Mouse (Mus musculus) liver, postnatal 0 days (tissue): ENCODE data around the gene Gpr87. TPM values are rescaled to one million over a fixed set of nuclear protein-coding genes. Genes with fewer than 3 reads are reported as not detected.
A peak's percentile ranks its signal among the peaks of the same experiment; 100 is the strongest.

ENCODE experiments used
- ATAC-seq: fragments of 200-750 bp; cut with Nextera tagmentation; 2 replicates; pipeline ENCODE4 v1.8.0; 2017; ENCODE audit warnings: mild to moderate bottlenecking, moderate library complexity
- DNase-seq: peaks from one replicate; pipeline ENCODE4 v3.0.0-alpha.2; 2016
- H3K27ac ChIP-seq: fragments of 300-500 bp; sonication (generic); 2 replicates; pipeline ENCODE4 v1.5.1; 2014; ENCODE audit warnings: antibody characterized with exemption, moderate library complexity, mild to moderate bottlenecking, low read depth
- H3K27me3 ChIP-seq: fragments of 300-500 bp; sonication (generic); 2 replicates; pipeline ENCODE4 v1.6.1; 2014; ENCODE audit warnings: low read length, control low read depth, mixed read lengths; ENCODE audit not compliant: insufficient read depth
- H3K36me3 ChIP-seq: fragments of 300-500 bp; sonication (generic); replicated peaks from 2 replicates; pipeline ENCODE4 v1.6.1; 2014; ENCODE audit warnings: mild to moderate bottlenecking, control low read depth, low read length, moderate library complexity, mixed read lengths; ENCODE audit not compliant: insufficient read depth
- H3K4me1 ChIP-seq: fragments of 300-500 bp; sonication (generic); 2 replicates; pipeline ENCODE4 v1.6.1; 2014; ENCODE audit warnings: antibody characterized with exemption, mild to moderate bottlenecking, control low read depth; ENCODE audit not compliant: insufficient read depth
- H3K4me2 ChIP-seq: fragments of 300-500 bp; sonication (generic); 2 replicates; pipeline ENCODE4 v1.6.1; 2014; ENCODE audit warnings: low read depth, mild to moderate bottlenecking, low read length, moderate library complexity, mixed read lengths
- H3K4me3 ChIP-seq: fragments of 300-500 bp; sonication (generic); 2 replicates; pipeline ENCODE4 v1.5.1; 2014; ENCODE audit warnings: low read depth, low read length
- H3K9ac ChIP-seq: fragments of 300-500 bp; sonication (generic); replicated peaks from 2 replicates; pipeline ENCODE4 v1.6.1; 2014; ENCODE audit warnings: mild to moderate bottlenecking, moderate library complexity
- H3K9me3 ChIP-seq: fragments of 300-500 bp; sonication (generic); 2 replicates; pipeline ENCODE4 v1.6.1; 2016; ENCODE audit warnings: mild to moderate bottlenecking, control low read depth, low read length, mixed read lengths
- CTCF ChIP-seq: sonication (generic); IDR thresholded peaks from 2 replicates; pipeline ENCODE4 v1.5.1; 2016; ENCODE audit warnings: antibody characterized with exemption, low read depth
- EP300 ChIP-seq: IDR thresholded peaks from 2 replicates; pipeline ENCODE4 v1.6.1; 2016; ENCODE audit warnings: antibody characterized with exemption, low read depth, mild to moderate bottlenecking
- WGBS: fragments of 180-500 bp; shearing (Covaris S2); extraction: QIAGEN DNeasy Blood & Tissue Kit; methylation state at CpG from one replicate; pipeline ENCODE4 v1.1.7; 2014; ENCODE audit not compliant: insufficient replicate concordance; 5-methylcytosine and 5-hydroxymethylcytosine counted together
- polyA plus RNA-seq: library from polyadenylated mRNA; unstranded; fragments of >200 nt; fragmentation: Nextera tagmentation; extraction: Ambion mirVana; gene quantifications from 2 replicates; pipeline ENCODE4 v1.2.1, GENCODE M21; 2015

Gene Gpr87
- polyA plus RNA-seq, 1 experiment from 2014 or later: not detected

GRCm38 (mm10) chr3:59176871-59177270, 18.0 kb downstream of the Gpr87 start:
- H3K4me2 ChIP-seq: no peak overlapping the region
- no peak for TF ChIP-seq CTCF
- no peak for TF ChIP-seq EP300
- 63% methylated on average over 5 of the region's 5 CpGs for WGBS
- H3K27me3 ChIP-seq: no peaks in the 10 kb centered on the region
- H3K9ac ChIP-seq: no peak overlapping the region
- no peak overlapping the region for H3K27ac ChIP-seq
- no peaks in the 10 kb centered on the region for H3K36me3 ChIP-seq
- H3K9me3 ChIP-seq: no peaks in the 10 kb centered on the region
- ATAC-seq (no peak), DNase-seq (no peak)
- H3K4me1 ChIP-seq: peaks cover 7% of the 10 kb centered on the region; the same call in 1 of the 2 replicates
- H3K4me3 ChIP-seq: no peak overlapping the region

DNA sequence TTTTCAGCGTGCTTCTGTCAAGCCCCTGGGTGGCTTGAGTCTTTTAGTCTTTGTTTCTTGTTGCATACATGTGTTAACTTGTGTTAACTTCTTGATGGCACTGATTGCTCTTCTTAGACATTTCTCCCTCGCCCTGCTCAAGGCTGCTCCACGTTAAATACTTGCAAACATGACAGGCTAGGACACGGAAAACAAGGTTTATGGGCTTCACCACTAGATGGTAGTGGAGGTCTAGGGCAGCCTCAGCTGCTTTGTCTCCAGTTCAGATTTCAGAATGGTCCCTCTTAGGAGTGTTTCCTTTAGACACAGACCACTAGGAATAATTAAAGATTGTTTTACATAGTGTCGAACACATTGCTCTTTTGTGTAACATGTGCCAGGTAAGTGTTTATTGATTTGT, 19.7 kb downstream of the Gpr87 start:
- Histone ChIP-seq H3K27ac (no peak overlapping the region), H3K4me2 (no peak overlapping the region), H3K9ac (no peak overlapping the region), H3K27me3 (no peaks in the 10 kb centered on the region), H3K4me3 (no peak overlapping the region), H3K4me1 (peaks cover 7% of the 10 kb centered on the region; the same call in 1 of the 2 replicates), H3K9me3 (no peaks in the 10 kb centered on the region), H3K36me3 (no peaks in the 10 kb centered on the region)
- ATAC-seq (no peak), DNase-seq (peak; percentile 51)
- 29% methylated on average over 5 of the region's 5 CpGs for WGBS
- TF ChIP-seq CTCF: peak; percentile 91
- no peak for TF ChIP-seq EP300

- peak; percentile 47 for TF ChIP-seq CTCF
- no peak for TF ChIP-seq EP300
- Histone ChIP-seq H3K9me3 (no peaks in the 10 kb centered on the region), H3K4me1 (peaks cover 7% of the 10 kb centered on the region; the same call in 1 of the 2 replicates), H3K36me3 (no peaks in the 10 kb centered on the region), H3K27ac (no peak overlapping the region), H3K4me3 (no peak overlapping the region), H3K4me2 (no peak overlapping the region; the same call in 1 of the 2 replicates), H3K27me3 (no peaks in the 10 kb centered on the region), H3K9ac (no peak overlapping the region)
- ATAC-seq (no peak), DNase-seq (no peak)
- 48% methylated on average over 6 of the region's 6 CpGs for WGBS
Observed at GRCm38 (mm10) chr3:59174426-59175154, 20.3 kb downstream of the Gpr87 start.

DNA sequence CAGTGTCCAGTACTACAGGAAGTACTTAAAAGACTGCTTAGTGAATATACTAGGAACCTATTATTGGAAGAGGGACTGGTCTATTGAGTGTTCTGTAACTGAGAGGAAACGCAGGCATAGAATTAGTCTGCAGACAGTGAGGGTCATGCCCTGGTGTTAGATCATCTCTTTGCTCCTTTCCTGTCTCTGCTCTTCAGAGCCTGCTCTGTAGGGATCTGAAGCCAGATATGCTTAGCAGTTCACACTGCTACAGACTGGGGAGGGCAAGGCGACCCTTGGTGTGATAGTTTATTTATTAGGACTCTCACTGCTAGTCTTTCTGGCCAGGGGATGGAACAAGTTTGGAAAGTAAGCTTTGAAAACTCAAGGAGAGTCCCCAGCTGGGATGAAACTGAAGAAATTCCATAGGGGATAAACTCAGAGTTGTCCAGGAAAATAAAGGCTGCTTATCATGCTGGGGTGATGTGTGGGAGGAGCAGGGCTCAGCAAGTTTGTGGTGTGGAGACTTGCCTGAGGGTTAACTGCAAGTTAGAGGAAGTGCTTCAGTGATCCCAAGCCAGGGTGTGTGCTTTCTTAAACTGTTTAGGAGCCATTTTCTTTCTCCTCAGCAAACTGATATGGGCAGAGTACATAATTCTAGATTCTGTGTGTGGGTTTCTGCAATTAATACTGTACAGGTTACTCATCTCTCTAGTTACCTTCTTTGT, 24.8 kb downstream of the Gpr87 start:
- ATAC-seq (no peak), DNase-seq (no peak)
- Histone ChIP-seq H3K36me3 (no peaks in the 10 kb centered on the region), H3K27ac (no peak overlapping the region), H3K4me2 (no peak overlapping the region), H3K9me3 (no peaks in the 10 kb centered on the region), H3K4me3 (no peak overlapping the region), H3K9ac (no peak overlapping the region), H3K27me3 (no peaks in the 10 kb centered on the region), H3K4me1 (no peaks in the 10 kb centered on the region)
- TF ChIP-seq EP300 (no peak), CTCF (no peak)
- WGBS: 47% methylated on average over 2 of the region's 2 CpGs

DNA sequence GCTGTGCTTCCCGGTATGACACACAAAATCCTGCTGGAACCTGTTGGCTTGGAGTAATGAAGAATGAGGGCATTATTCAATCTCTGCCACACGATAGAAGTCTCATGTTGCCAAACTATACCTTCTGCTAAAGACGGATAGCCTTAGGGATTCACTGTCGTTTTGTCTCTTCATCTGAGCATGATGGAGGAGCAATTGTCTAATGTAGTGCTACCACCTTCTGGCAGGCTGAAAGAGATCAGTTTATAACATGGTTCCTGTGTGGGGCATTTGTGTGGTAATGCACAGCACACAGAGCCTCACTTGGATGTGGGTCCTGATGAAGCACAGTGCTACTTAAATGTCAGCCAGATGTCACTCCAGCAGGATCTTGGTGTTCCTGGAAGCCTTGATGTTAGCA, 25.7 kb downstream of the Gpr87 start:
- Histone ChIP-seq H3K4me3 (no peak overlapping the region), H3K4me2 (no peak overlapping the region), H3K4me1 (no peaks in the 10 kb centered on the region), H3K27ac (no peak overlapping the region), H3K9me3 (no peaks in the 10 kb centered on the region), H3K36me3 (no peaks in the 10 kb centered on the region), H3K9ac (no peak overlapping the region), H3K27me3 (no peaks in the 10 kb centered on the region)
- DNase-seq (no peak), ATAC-seq (no peak)
- TF ChIP-seq EP300 (no peak), CTCF (peak; percentile 46)
- 72% methylated on average over 4 of the region's 4 CpGs for WGBS

- Histone ChIP-seq H3K4me1 (no peaks in the 10 kb centered on the region), H3K9me3 (no peaks in the 10 kb centered on the region), H3K36me3 (no peaks in the 10 kb centered on the region), H3K9ac (no peak overlapping the region), H3K4me3 (no peak overlapping the region), H3K27ac (no peak overlapping the region), H3K4me2 (no peak overlapping the region), H3K27me3 (no peaks in the 10 kb centered on the region)
- 65% methylated on average over 6 of the region's 6 CpGs for WGBS
- ATAC-seq (peak; percentile 44; the same call in 1 of the 2 replicates), DNase-seq (no peak)
- TF ChIP-seq CTCF: peak; percentile 53
- TF ChIP-seq EP300: no peak
Observed at GRCm38 (mm10) chr3:59168476-59168875, 26.4 kb downstream of the Gpr87 start.
